ENCODE assay signal across 12 mouse cellular contexts in genomic region chr3:59021236-59021635, GRCm38 (mm10). TPM values are rescaled to one million over a fixed set of nuclear protein-coding genes. Genes with fewer than 3 reads are reported as not detected.
DNase-seq lines count a peak whose midpoint lies in the region; ATAC-seq lines count a peak whose summit lies in the region.
"Had no signal": no experiment of that assay in that cellular context is flagged by ENCODE, and none has a peak within 500 bp of the region (broad histone marks: within the 10 kb centered on the region; RNA-seq: fewer than 3 reads in every experiment).

No protein-coding gene starts in this region.

- no peaks in the 10 kb centered on the region for H3K9me3 ChIP-seq in midbrain, embryonic 14.5 days (ENCODE audit: control insufficient read depth, low read length)
- H3K9me3 ChIP-seq in midbrain, embryonic 10.5 days (replicated peaks): no peaks in the 10 kb centered on the region
- no peaks in the 10 kb centered on the region for H3K9me3 ChIP-seq in forebrain, embryonic 14.5 days (replicated peaks; ENCODE audit: control insufficient read depth, low read length)
- no peaks in the 10 kb centered on the region for H3K9me3 ChIP-seq in neural tube, embryonic 13.5 days
- H3K9me3 ChIP-seq: limb, embryonic 12.5 days; lung, embryonic 15.5 days had no signal

- no peak overlapping the region for H3K4me2 ChIP-seq in midbrain, embryonic 14.5 days (ENCODE audit: low read length)
- H3K4me2 ChIP-seq in forebrain, embryonic 14.5 days (ENCODE audit: low read length): no peak overlapping the region
- no peak overlapping the region for H3K4me2 ChIP-seq in neural tube, embryonic 13.5 days
- H3K4me2 ChIP-seq: limb, embryonic 12.5 days; lung, embryonic 15.5 days had no signal

- 0 out of 2 replicates have a peak, but pooled peaks have one; percentile 25 for ATAC-seq in midbrain, embryonic 14.5 days (ENCODE audit: low FRiP score, low TSS enrichment)
- ATAC-seq in forebrain, embryonic 14.5 days: peak; percentile 64
- ATAC-seq in neural tube, embryonic 13.5 days (ENCODE audit: low read depth): 0 out of 2 replicates have a peak, but pooled peaks have one; percentile 41

- no peak overlapping the region for H3K9ac ChIP-seq in midbrain, embryonic 14.5 days (replicated peaks; ENCODE audit: low read length)
- no peak overlapping the region for H3K9ac ChIP-seq in forebrain, embryonic 14.5 days (ENCODE audit: low read length)
- no peak overlapping the region for H3K9ac ChIP-seq in neural tube, embryonic 13.5 days
- H3K9ac ChIP-seq: limb, embryonic 12.5 days; lung, embryonic 15.5 days had no signal

- intact Hi-C loops in heart, postnatal 10 days (cut with DNase I): no loop called here

- no peaks in the 10 kb centered on the region for H3K36me3 ChIP-seq in midbrain, embryonic 14.5 days (ENCODE audit: control insufficient read depth, insufficient read depth, low read length)
- no peaks in the 10 kb centered on the region for H3K36me3 ChIP-seq in midbrain, embryonic 10.5 days
- H3K36me3 ChIP-seq in forebrain, embryonic 14.5 days (ENCODE audit: control insufficient read depth, insufficient read depth, low read length): no peaks in the 10 kb centered on the region
- no peaks in the 10 kb centered on the region for H3K36me3 ChIP-seq in neural tube, embryonic 13.5 days
- H3K36me3 ChIP-seq: limb, embryonic 12.5 days; lung, embryonic 15.5 days had no signal

- H3K27ac ChIP-seq in midbrain, embryonic 14.5 days (replicated peaks; ENCODE audit: low read depth, low read length): no peak overlapping the region
- H3K27ac ChIP-seq in midbrain, embryonic 10.5 days (replicated peaks): no peak overlapping the region
- H3K27ac ChIP-seq in forebrain, embryonic 14.5 days (ENCODE audit: low read depth, low read length): no peak overlapping the region
- no peak overlapping the region for H3K27ac ChIP-seq in neural tube, embryonic 13.5 days (replicated peaks)
- H3K27ac ChIP-seq: limb, embryonic 12.5 days; lung, embryonic 15.5 days had no signal

- H3K27me3 ChIP-seq in midbrain, embryonic 14.5 days (ENCODE audit: control insufficient read depth, insufficient read depth, low read length): no peaks in the 10 kb centered on the region
- H3K27me3 ChIP-seq in midbrain, embryonic 10.5 days (ENCODE audit: low read depth, poor library complexity, severe bottlenecking): no peaks in the 10 kb centered on the region
- no peaks in the 10 kb centered on the region for H3K27me3 ChIP-seq in forebrain, embryonic 14.5 days (replicated peaks; ENCODE audit: control insufficient read depth, insufficient read depth, low read length)
- H3K27me3 ChIP-seq in neural tube, embryonic 13.5 days: no peaks in the 10 kb centered on the region
- H3K27me3 ChIP-seq: limb, embryonic 12.5 days; lung, embryonic 15.5 days had no signal

- 68% methylated on average over 8 of the region's 8 CpGs for WGBS in midbrain, embryonic 14.5 days
- 71% methylated on average over 8 of the region's 8 CpGs for WGBS in midbrain, embryonic 10.5 days
- 52% methylated on average over 8 of the region's 8 CpGs for WGBS in forebrain, embryonic 14.5 days
- whole genome bisulfite sequencing in neural tube, embryonic 13.5 days: 72% methylated on average over 8 of the region's 8 CpGs

- peaks cover 4% of the 10 kb centered on the region; the same call in 1 of the 2 replicates for H3K4me1 ChIP-seq in midbrain, embryonic 14.5 days (ENCODE audit: control insufficient read depth, insufficient read depth, low read length)
- peaks cover 12% of the 10 kb centered on the region for H3K4me1 ChIP-seq in midbrain, embryonic 10.5 days
- H3K4me1 ChIP-seq in forebrain, embryonic 14.5 days (ENCODE audit: control insufficient read depth, insufficient read depth, low read length): peaks cover 6% of the 10 kb centered on the region
- peaks cover 12% of the 10 kb centered on the region; the same call in 1 of the 2 replicates for H3K4me1 ChIP-seq in neural tube, embryonic 13.5 days (replicated peaks)
- H3K4me1 ChIP-seq: lung, embryonic 15.5 days had no signal

- H3K4me3 ChIP-seq in midbrain, embryonic 14.5 days (replicated peaks; ENCODE audit: low read depth, low read length): no peak overlapping the region
- no peak overlapping the region for H3K4me3 ChIP-seq in midbrain, embryonic 10.5 days
- H3K4me3 ChIP-seq in forebrain, embryonic 14.5 days (ENCODE audit: low read depth, low read length): no peak overlapping the region
- H3K4me3 ChIP-seq in neural tube, embryonic 13.5 days: no peak overlapping the region
- H3K4me3 ChIP-seq: limb, embryonic 12.5 days; lung, embryonic 15.5 days had no signal

- peak; percentile 81 for DNase-seq in heart, adult 11 months
- no peak for DNase-seq in heart, postnatal 10 days
- DNase-seq in midbrain, embryonic 14.5 days: no peak
- DNase-seq in midbrain, embryonic 10.5 days (ENCODE audit: low spot score): no peak
- no peak for DNase-seq in forebrain, embryonic 14.5 days (ENCODE audit: low spot score)
- no peak for DNase-seq in gastrocnemius, postnatal 10 days
- DNase-seq in ovary, postnatal 36 days (ENCODE audit: low spot score): no peak
- DNase-seq: embryo, embryonic 11 days; gastrocnemius, postnatal 25 days had no signal

RNA-seq across cellular contexts. Expression of gene Med12l, which starts 15.6 kb away (rescaled TPM):
- total RNA-seq in heart, postnatal 10 days (2021): 10 to 100 TPM in 1 of 2 experiments, 1 to 10 TPM in 1; 9.4 to 10.1 TPM
- polyA plus RNA-seq in midbrain, embryonic 14.5 days (2014; fragmentation: Nextera tagmentation; extraction: Ambion mirVana): 6.2 and 6.5 TPM in 2 replicates
- polyA plus RNA-seq in midbrain, embryonic 10.5 days (2016; fragmentation: Nextera tagmentation; extraction: Ambion mirVana): 2.3 and 2.7 TPM in 2 replicates
- polyA plus RNA-seq in forebrain, embryonic 14.5 days (2014; fragmentation: Nextera tagmentation; extraction: Ambion mirVana): 2.3 and 4.6 TPM in 2 replicates
- 3.7 and 3.9 TPM in 2 replicates for polyA plus RNA-seq in neural tube, embryonic 13.5 days (2015; fragmentation: Nextera tagmentation; extraction: Ambion mirVana)
- total RNA-seq in gastrocnemius, postnatal 10 days (2021): 1 to 10 TPM; 2.7 to 3.0 TPM
